12 mouse cellular contexts compared by ENCODE assay signal in the genomic region with DNA sequence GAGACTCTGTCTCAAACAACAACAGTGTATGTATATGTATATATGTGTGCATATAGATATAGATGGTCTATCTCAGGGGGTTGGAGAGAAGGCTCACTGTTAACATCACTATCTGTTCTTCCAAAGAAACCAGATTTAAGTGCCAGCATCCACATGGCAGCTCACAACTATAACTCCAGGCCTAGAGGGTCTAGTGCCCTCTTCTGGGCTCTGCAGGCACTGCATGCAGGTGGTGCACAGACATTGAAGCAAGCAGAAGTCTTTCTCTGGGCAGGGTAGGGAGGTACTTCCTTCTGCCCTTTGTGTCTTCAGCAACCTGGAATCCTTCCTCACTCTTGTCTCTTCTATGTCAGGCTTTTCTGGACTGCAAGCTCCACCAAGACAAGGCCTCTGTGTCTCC. TPM values are rescaled to one million over a fixed set of nuclear protein-coding genes. Genes with fewer than 3 reads are reported as not detected.
DNase-seq lines count a peak whose midpoint lies in the region.
"Had no signal": no experiment of that assay in that cellular context is flagged by ENCODE, and none has a peak within 500 bp of the region (broad histone marks: within the 10 kb centered on the region; RNA-seq: fewer than 3 reads in every experiment).

No protein-coding gene starts in this region.

- H3K27me3 ChIP-seq in splenic B cell, adult 2 months (ENCODE audit: control insufficient read depth, insufficient read depth, low read length, poor library complexity, severe bottlenecking): no peaks in the 10 kb centered on the region

- DNase-seq in adrenal gland, postnatal 10 days: peak; percentile 41
- DNase-seq in adrenal gland, adult 8-10 months: no peak
- peak; percentile 47 to 48 for DNase-seq in layer of hippocampus, postnatal 10 days (ENCODE audit: low spot score in 2 of 2)
- no peak for DNase-seq in layer of hippocampus, adult 8-10 months (ENCODE audit: low spot score in 2 of 2)
- peak; percentile 12 for DNase-seq in thymus, postnatal 14 days
- DNase-seq in thymus, postnatal 36 days: no peak
- DNase-seq in splenic B cell, adult 2 months (ENCODE audit: low read depth, low spot score): peak; percentile 19
- no peak for DNase-seq in testis, postnatal 14 days (ENCODE audit: low spot score)
- DNase-seq: heart, postnatal 14 days had no signal

- no peaks in the 10 kb centered on the region for H3K36me3 ChIP-seq in splenic B cell, adult 2 months (ENCODE audit: control insufficient read depth, insufficient read depth, low read length, poor library complexity, severe bottlenecking)
- H3K36me3 ChIP-seq: kidney, embryonic 15.5 days; limb, embryonic 12.5 days had no signal

RNA-seq across cellular contexts. Expression of a gene that starts 50.1 kb away (rescaled TPM):
- not detected for total RNA-seq in adrenal gland, postnatal 10 days (2021)
- total RNA-seq in adrenal gland, adult 8-10 months (2022): not detected
- not detected for total RNA-seq in layer of hippocampus, postnatal 10 days (2021)
- under 1 TPM in 1 of 4 experiments, not detected in 3; 0.23 TPM for total RNA-seq in layer of hippocampus, adult 8-10 months (2022)
- total RNA-seq: gastrocnemius, adult 18-20 months; heart, postnatal 14 days had no signal

Comparison
In these comparisons a context has a peak if more than half of its experiments do, and no peak if none do; other contexts are left out.
1. DNase-seq: peak in adrenal gland, postnatal 10 days (single experiment), layer of hippocampus, postnatal 10 days (2 of 2), thymus, postnatal 14 days (single experiment) and splenic B cell, adult 2 months (single experiment); none in adrenal gland, adult 8-10 months (single experiment), layer of hippocampus, adult 8-10 months (0 of 2), thymus, postnatal 36 days (0 of 2) and testis, postnatal 14 days (single experiment).